Mouse (Mus musculus) CD4-positive naive resting alpha-beta T cell, adult 76 days (primary cell): ENCODE data around the gene Neu3. TPM values are rescaled to one million over a fixed set of nuclear protein-coding genes. Genes with fewer than 3 reads are reported as not detected.

Experiments used
- total RNA-seq: library from RNA; stranded (reverse); gene quantifications from one replicate; pipeline ENCODE4 v1.2.4, GENCODE M21; 2023

The Neu3 gene
- total RNA-seq = 5.3 TPM

DNA sequence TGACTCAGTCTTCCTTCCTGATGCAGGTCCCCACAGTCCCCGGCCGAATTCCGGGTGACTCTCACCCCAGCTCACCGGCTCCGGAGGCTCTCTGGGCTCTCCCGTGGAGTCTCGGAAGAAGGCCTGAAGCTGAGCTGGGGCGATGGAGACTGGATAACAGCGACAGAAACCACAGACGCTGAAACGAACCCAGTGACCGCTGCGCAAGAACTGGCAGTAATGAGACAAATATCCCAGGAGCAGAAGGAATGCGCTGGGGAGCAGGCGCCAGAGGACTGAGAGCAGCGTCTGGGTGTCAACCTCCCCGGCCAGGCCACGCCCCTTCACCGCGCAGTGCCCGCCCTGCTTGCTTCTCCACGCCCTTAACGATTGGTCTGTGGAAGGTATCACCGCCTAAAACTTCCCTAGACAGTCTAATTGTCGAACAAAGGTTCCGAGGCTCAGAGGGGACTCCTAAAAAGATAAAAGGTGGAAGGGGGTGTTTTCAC is at the start of gene Neu3:
Neu3 (minus strand) TSS at position 335 of the 488 bp plus-strand sequence.

DNA sequence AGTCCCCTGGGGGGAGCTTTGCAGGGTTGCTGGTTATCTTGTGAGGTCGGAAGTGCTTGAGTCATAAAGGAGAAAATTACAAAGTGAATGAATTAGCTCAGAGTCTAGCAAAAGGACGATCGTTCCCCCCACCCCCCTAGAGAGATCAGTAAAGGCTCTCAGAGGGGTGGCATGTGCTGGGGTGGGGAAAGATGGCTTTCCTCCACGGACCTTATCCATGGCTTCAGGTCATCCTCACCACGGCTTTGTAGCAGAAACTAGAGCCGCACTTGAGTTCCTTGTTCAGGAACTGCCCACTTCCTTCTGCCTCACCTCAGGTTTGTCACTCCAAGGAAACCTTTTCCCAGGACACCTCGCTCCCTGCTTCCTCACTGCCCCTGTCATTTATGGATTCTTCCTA is 35.1 kb upstream of the Neu3 start, which contains the start of gene Spcs2:
Spcs2 (minus strand) TSS at position 101 of the 400 bp plus-strand sequence.

DNA sequence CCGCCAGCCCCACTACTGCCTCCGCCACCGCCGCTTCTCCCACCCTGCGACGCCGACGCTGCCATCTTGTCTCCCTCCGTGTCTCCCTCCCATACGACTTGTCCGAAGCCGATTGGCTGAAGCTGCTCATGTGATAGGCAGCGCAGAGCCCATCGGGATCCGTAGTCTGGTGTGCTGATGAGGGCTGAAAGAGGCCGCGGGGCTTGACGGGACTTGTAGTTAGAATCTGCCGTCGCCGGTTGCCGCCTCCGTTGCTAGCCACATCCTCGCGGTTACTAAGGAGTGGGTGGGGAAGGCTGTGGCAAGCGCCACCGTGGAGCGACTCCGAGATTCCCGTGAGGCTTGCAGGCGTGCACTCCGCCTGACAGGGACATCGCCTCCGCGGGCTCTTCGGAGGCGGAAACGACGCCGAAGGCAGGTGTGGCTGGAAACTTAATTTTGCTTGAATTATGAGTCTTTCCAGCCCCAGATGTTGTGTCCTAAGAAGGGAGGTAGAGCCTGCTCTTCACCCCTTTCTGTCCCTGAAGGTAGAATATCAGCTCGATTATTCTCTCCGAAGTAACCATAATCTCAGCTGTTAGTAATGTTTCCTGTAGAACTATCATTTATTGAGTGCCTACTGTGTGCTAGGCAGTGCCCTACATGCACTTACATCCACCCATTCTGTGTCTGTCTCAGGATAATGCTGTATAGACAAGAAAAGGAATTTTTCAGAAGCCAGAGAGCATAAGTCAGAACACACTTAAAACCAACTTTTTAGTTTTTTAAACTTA is 30.8 kb upstream of the Neu3 start, which contains the start of gene Xrra1:
Xrra1 (plus strand) TSS at position 304 of the 773 bp plus-strand sequence.

DNA sequence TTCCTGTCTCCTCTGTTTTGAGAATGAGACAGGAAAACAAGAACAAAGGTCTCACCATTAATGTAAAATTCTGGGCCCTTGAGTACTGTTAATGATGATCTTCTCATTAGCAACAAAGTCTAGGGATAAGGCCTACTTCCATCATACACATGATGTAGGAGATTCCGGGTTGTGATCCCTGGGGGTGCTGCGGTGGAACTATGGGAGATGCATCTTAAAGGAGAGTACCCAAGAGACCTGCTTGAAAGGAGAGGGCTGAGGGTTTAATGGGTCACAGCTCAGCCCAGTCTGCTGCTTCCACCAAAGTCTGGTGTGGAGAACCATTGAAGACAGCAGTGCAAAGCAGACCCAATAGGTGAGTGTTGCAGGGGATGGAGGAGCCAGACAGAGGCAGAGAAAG is 65.0 kb downstream of the Neu3 start, which contains the start of gene Olfr521:
Olfr521 (plus strand) TSS at position 301 of the 400 bp plus-strand sequence.

Other genes starting within 250 kb of the Neu3 start
- gene Tpbgl, start 201.3 kb downstream of the Neu3 start, total RNA-seq = 1.7 TPM
- 0.82 TPM for gene Slco2b1, start 117.1 kb downstream of the Neu3 start, total RNA-seq
- not detected for gene Olfr520, start 98.1 kb downstream of the Neu3 start, total RNA-seq
- not detected for gene Olfr521, start 64.9 kb downstream of the Neu3 start, total RNA-seq
- not detected for gene Xrra1, start 30.7 kb upstream of the Neu3 start, total RNA-seq
- 123 TPM for gene Spcs2, start 35.0 kb upstream of the Neu3 start, total RNA-seq
- 27.8 TPM for gene Rnf169, start 152.0 kb upstream of the Neu3 start, total RNA-seq
- not detected for gene Chrdl2, start 177.8 kb upstream of the Neu3 start, total RNA-seq